Mouse (Mus musculus) stomach, postnatal 0 days (tissue): ENCODE data around the gene Celsr2.

Experiments used
- CTCF ChIP-seq: IDR thresholded peaks from 2 replicates; pipeline ENCODE4 v1.5.1; 2016; ENCODE audit warnings: antibody characterized with exemption, low read depth, mild to moderate bottlenecking, moderate library complexity
- EP300 ChIP-seq: optimal IDR thresholded peaks from 2 replicates; pipeline ENCODE3; 2016; ENCODE audit warnings: antibody characterized with exemption

DNA sequence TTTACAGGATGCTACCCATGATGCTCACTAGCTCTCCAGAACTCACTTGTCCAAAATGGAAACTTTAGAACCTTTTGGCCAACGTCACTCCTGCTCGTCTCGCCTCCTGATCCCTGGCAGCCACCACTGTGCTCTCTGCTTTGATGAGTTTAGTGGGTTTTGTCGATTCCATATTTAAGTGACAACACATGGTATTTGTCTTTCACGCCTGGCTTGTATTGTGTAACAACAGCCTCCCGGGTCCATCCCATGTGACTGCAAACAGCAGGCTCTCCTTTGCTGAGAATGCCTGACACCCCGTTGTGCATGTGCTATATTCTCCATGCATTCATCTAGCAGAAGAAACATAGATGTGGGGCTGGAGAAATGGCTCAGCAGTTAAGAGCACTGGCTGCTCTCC lies 73.2 kb downstream of the Celsr2 start:
- no peak for TF ChIP-seq CTCF
- TF ChIP-seq EP300 = no peak
